Mouse (Mus musculus) spleen, adult 2 months (tissue): ENCODE measurements around the gene Olfr319. TPM values are rescaled to one million over a fixed set of nuclear protein-coding genes. Genes with fewer than 3 reads are reported as not detected.
"Not testable (repeated sequence)": the region's sequence is repeated elsewhere in the genome, so short reads cannot be mapped to it uniquely, and the experiment has no call there.

Experiments used
- DNase-seq, 2 experiments: peaks; one replicate each; pipeline versions ENCODE4 v3.0.0 to v3.0.0-alpha.2; 2012 to 2021; ENCODE audit warnings: low spot score in 2 of 2, low read depth in 1 of 2
- H3K27ac ChIP-seq: fragments of 200-500 bp; 2 replicates; pipeline ENCODE4 v1.5.1; 2012; ENCODE audit warnings: low read length, inconsistent platforms; ENCODE audit not compliant: insufficient read depth
- H3K27me3 ChIP-seq: fragments of 200-500 bp; 2 replicates; pipeline ENCODE4 v1.6.1; 2012; ENCODE audit warnings: mild to moderate bottlenecking, moderate library complexity, low read length, inconsistent platforms; ENCODE audit not compliant: control insufficient read depth, insufficient read depth
- H3K36me3 ChIP-seq: fragments of 200-500 bp; 2 replicates; pipeline ENCODE4 v1.6.1; 2012; ENCODE audit warnings: mild to moderate bottlenecking, low read length, inconsistent platforms; ENCODE audit not compliant: control insufficient read depth, insufficient read depth
- H3K4me1 ChIP-seq: fragments of 200-500 bp; 2 replicates; pipeline ENCODE4 v1.6.1; 2011; ENCODE audit warnings: inconsistent platforms; ENCODE audit not compliant: control insufficient read depth, insufficient read depth, insufficient read length
- H3K4me3 ChIP-seq: fragments of 200-500 bp; 2 replicates; pipeline ENCODE4 v1.5.1; 2011; ENCODE audit warnings: mild to moderate bottlenecking, inconsistent platforms; ENCODE audit not compliant: insufficient read depth, insufficient read length; ENCODE audit errors: extremely low read depth
- CTCF ChIP-seq: fragments of 200-500 bp; IDR thresholded peaks from 2 replicates; pipeline ENCODE4 v1.5.1; 2011; ENCODE audit warnings: mild to moderate bottlenecking, inconsistent platforms; ENCODE audit not compliant: insufficient read depth, insufficient read length, insufficient replicate concordance; ENCODE audit errors: extremely low read depth
- POLR2A ChIP-seq: fragments of 200-500 bp; IDR thresholded peaks from 2 replicates; pipeline ENCODE4 v1.6.1; 2011; ENCODE audit warnings: low read depth, low read length, inconsistent platforms
- WGBS: fragments of 180-500 bp; shearing (Covaris S2); methylation state at CpG from one replicate; pipeline ENCODE4 v1.1.7; 2018; 5-methylcytosine and 5-hydroxymethylcytosine counted together
- polyA plus RNA-seq: library from polyadenylated mRNA; depleted of rRNA; stranded (reverse); fragments of >200 nt; gene quantifications from 2 replicates; pipeline ENCODE4 v1.2.3, GENCODE M21; 2012; rRNA removed

Gene Olfr319
- polyA plus RNA-seq, 1 experiment = not detected

DNA sequence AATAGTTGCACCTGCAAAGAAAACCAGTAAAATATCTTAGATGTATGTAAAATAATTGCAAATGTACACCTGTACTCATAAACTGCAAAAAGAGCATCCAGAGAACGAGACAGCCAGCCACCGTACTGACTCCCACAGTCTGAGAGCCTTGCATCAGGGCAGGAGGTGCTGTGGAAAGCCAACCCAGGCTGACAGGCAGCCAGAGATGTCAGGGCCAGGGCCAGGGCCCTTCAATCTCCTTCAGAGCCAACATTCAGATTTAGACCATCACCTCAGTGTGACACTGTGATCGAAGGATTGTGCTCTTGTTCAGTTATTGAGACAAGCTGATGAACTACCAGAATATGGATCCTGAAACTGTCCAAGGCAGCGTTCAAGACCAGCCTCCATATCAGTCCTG, 20.7 kb downstream of the Olfr319 start:
- TF ChIP-seq POLR2A (no peak), CTCF (no peak)
- no peak overlapping the region for H3K27ac ChIP-seq
- 88% methylated on average over 4 of the region's 4 CpGs for WGBS

GRCm38 (mm10) chr11:58723914-58724313, 25.0 kb downstream of the Olfr319 start, which contains the start of gene Olfr318:
TSS of gene Olfr318 (minus strand) at chr11:58724014.
- DNase-seq = no peak
- Histone ChIP-seq H3K27ac (no peak within 1 kb of the TSS), H3K36me3 (no peaks in the 10 kb centered on the region), H3K4me1 (no peaks in the 10 kb centered on the region), H3K27me3 (no peaks in the 10 kb centered on the region), H3K4me3 (no peak within 1 kb of the TSS)
- no peak for TF ChIP-seq POLR2A
- TF ChIP-seq CTCF = no peak

More for the DNA sequence above, 20.7 kb downstream of the Olfr319 start:
- no peak for DNase-seq
- Histone ChIP-seq H3K4me1 (no peaks in the 10 kb centered on the region), H3K27me3 (no peaks in the 10 kb centered on the region), H3K36me3 (no peaks in the 10 kb centered on the region), H3K4me3 (no peak overlapping the region)

DNA sequence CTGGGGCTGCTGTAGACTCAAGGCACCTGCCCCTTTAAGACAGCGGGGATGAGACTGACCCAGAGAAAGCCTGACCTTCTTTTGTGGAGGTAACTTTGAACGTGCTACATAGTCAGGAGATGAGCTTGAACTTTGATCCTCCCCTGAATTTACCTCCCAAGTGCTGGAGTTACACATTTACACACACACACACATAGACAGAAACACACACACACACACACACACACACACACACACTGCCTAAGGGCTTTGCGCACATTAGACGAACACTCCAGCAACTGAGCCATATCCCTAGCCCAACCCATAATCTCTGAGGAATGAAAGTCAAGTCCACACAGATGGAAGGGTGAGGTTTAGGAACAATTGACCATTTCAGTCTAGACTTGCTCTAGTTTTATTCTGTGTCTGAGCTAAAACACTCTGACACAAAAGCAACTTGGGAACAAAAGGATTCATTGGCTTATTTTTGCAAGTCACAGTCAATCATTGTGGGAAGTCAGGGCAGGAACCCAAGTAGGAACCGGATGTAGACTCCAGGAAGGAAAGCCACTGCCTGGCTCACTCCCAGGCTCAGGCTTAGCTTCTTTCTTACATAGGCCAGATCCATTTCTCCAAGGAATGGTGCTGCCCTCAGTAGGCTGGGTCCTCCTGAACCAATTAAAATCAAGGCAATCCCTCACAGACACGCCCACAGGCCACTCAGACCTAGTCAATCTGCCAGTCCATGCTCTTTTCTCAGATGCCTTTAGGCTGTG, 29.1 kb downstream of the Olfr319 start:
- H3K4me3 ChIP-seq, H3K27me3 ChIP-seq, H3K4me1 ChIP-seq, H3K36me3 ChIP-seq, H3K27ac ChIP-seq, DNase-seq: not testable (repeated sequence)
- WGBS = 79% methylated on average over 6 of the region's 6 CpGs

GRCm38 (mm10) chr11:58733372-58733771, 34.4 kb downstream of the Olfr319 start:
- Histone ChIP-seq H3K27ac (no peak overlapping the region), H3K4me1 (no peaks in the 10 kb centered on the region), H3K4me3 (no peak overlapping the region), H3K27me3 (no peaks in the 10 kb centered on the region), H3K36me3 (no peaks in the 10 kb centered on the region)
- DNase-seq = no peak
- no peak for TF ChIP-seq CTCF
- no peak for TF ChIP-seq POLR2A
- WGBS = 56% methylated on average over 3 of the region's 3 CpGs

GRCm38 (mm10) chr11:58738792-58739262, 39.9 kb downstream of the Olfr319 start, which contains the start of gene Olfr317:
TSS of gene Olfr317 (minus strand) at chr11:58739212.
- no peak for DNase-seq

DNA sequence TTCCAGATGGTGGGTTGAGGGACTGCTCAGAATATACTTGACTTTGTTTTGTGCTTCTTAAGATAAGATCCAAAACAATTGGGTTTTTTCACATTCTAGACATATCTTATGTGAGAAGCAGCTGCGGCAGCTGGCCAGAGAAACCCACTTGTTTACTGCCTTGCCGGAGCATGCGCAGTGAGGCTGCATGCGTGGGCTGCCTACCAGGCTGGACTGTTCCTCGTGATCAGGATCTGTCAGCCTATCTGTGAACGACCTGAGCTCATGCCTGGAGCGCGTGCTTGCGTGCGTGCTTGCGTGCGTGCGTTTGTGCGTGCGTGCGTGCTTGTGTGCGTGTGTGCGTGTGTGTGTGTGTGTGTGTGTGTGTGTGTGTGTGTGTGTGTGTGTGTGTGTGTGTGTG, 52.1 kb downstream of the Olfr319 start:
- H3K4me1 ChIP-seq, H3K4me3 ChIP-seq, H3K27ac ChIP-seq, H3K36me3 ChIP-seq, DNase-seq, H3K27me3 ChIP-seq: not testable (repeated sequence)
- WGBS = 74% methylated on average over 18 of the region's 18 CpGs

More at GRCm38 (mm10) chr11:58738792-58739262, 39.9 kb downstream of the Olfr319 start, which contains the start of gene Olfr317:
- 73% methylated on average over 4 of the region's 4 CpGs for WGBS
- Histone ChIP-seq H3K27me3 (no peaks in the 10 kb centered on the region), H3K36me3 (no peaks in the 10 kb centered on the region), H3K4me1 (no peaks in the 10 kb centered on the region), H3K4me3 (no peak within 1 kb of the TSS), H3K27ac (no peak within 1 kb of the TSS)
- TF ChIP-seq POLR2A (no peak), CTCF (no peak)

DNA sequence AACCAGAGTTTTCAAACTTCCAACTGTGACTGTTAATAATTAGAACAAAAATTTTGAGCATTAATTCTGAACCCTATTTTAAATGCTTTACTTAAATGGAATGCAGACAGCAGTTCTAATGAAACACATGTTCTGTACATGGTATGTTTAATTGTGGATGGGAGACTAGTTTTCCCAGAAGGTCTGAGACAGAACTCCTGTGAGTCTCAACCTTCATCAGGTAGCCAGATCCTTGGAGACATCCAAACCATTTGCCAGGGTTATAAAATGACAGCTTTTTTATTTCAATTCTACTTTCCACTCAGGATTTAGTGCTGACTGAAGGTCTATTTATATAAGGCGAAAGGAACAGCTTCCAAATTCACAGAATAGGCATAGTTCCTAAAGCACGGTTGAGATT, 53.5 kb downstream of the Olfr319 start, which contains the start of gene Olfr316:
TSS of gene Olfr316 (plus strand) at position 301 of the 400 bp plus-strand sequence.
- TF ChIP-seq POLR2A (no peak), CTCF (no peak)
- Histone ChIP-seq H3K36me3 (no peaks in the 10 kb centered on the region), H3K27ac (no peak within 1 kb of the TSS), H3K4me3 (no peak within 1 kb of the TSS), H3K27me3 (no peaks in the 10 kb centered on the region), H3K4me1 (no peaks in the 10 kb centered on the region)
- 87% methylated on average over 2 of the region's 2 CpGs for WGBS
- no peak for DNase-seq

Other genes starting within 250 kb of the Olfr319 start
- not detected in 2 replicates for gene Lypd9, start 246.2 kb upstream of the Olfr319 start, polyA plus RNA-seq
- gene Olfr30, start 236.9 kb upstream of the Olfr319 start, polyA plus RNA-seq = not detected in 2 replicates
- not detected in 2 replicates for gene Olfr332, start 206.6 kb upstream of the Olfr319 start, polyA plus RNA-seq
- gene Olfr331, start 196.6 kb upstream of the Olfr319 start, polyA plus RNA-seq = not detected in 2 replicates
- not detected in 2 replicates for gene Olfr330, start 164.3 kb upstream of the Olfr319 start, polyA plus RNA-seq
- gene Olfr329-ps, start 152.7 kb upstream of the Olfr319 start, polyA plus RNA-seq = 0.12 TPM in 1 of 2 replicates, not detected in the other
- gene Olfr328, start 143.5 kb upstream of the Olfr319 start, polyA plus RNA-seq = 0.08 TPM in 1 of 2 replicates, not detected in the other
- not detected in 2 replicates for gene Olfr224, start 128.6 kb upstream of the Olfr319 start, polyA plus RNA-seq
- gene Olfr325, start 121.4 kb upstream of the Olfr319 start, polyA plus RNA-seq = not detected in 2 replicates
- gene Olfr324, start 104.0 kb upstream of the Olfr319 start, polyA plus RNA-seq = not detected in 2 replicates
- gene 2210407C18Rik, start 83.1 kb upstream of the Olfr319 start, polyA plus RNA-seq = not detected in 2 replicates
- not detected in 2 replicates for gene Olfr323, start 68.7 kb upstream of the Olfr319 start, polyA plus RNA-seq
- 4.6 and 8.9 TPM in 2 replicates for gene Trim58, start 58.7 kb upstream of the Olfr319 start, polyA plus RNA-seq
- 0.21 TPM in 1 of 2 replicates, not detected in the other for gene Olfr322, start 40.4 kb upstream of the Olfr319 start, polyA plus RNA-seq
- gene Olfr320, start 18.1 kb upstream of the Olfr319 start, polyA plus RNA-seq = not detected in 2 replicates
- gene Olfr318, start 24.9 kb downstream of the Olfr319 start, polyA plus RNA-seq = not detected in 2 replicates
- not detected in 2 replicates for gene Olfr317, start 40.0 kb downstream of the Olfr319 start, polyA plus RNA-seq
- gene Olfr316, start 53.6 kb downstream of the Olfr319 start, polyA plus RNA-seq = not detected in 2 replicates
- gene Olfr315, start 74.0 kb downstream of the Olfr319 start, polyA plus RNA-seq = not detected in 2 replicates
- not detected in 2 replicates for gene Olfr314, start 83.8 kb downstream of the Olfr319 start, polyA plus RNA-seq
- not detected in 2 replicates for gene Fam183b, start 102.8 kb downstream of the Olfr319 start, polyA plus RNA-seq
- not detected in 2 replicates for gene Olfr313, start 115.8 kb downstream of the Olfr319 start, polyA plus RNA-seq
- not detected in 2 replicates for gene Olfr312, start 130.1 kb downstream of the Olfr319 start, polyA plus RNA-seq
- gene Olfr311, start 140.1 kb downstream of the Olfr319 start, polyA plus RNA-seq = not detected in 2 replicates
- 2.6 and 2.9 TPM in 2 replicates for gene Gm12258, start 148.0 kb downstream of the Olfr319 start, polyA plus RNA-seq
- 1.7 and 4.0 TPM in 2 replicates for gene 2810021J22Rik, start 168.1 kb downstream of the Olfr319 start, polyA plus RNA-seq
- 1.2 and 1.3 TPM in 2 replicates for gene Zfp39, start 205.1 kb downstream of the Olfr319 start, polyA plus RNA-seq
- 14.6 and 14.9 TPM in 2 replicates for gene Btnl10, start 218.7 kb downstream of the Olfr319 start, polyA plus RNA-seq
- 157 and 230 TPM in 2 replicates for gene Rnf187, start 239.8 kb downstream of the Olfr319 start, polyA plus RNA-seq
- 13.2 and 21.2 TPM in 2 replicates for gene Hist3h2ba, start 249.8 kb downstream of the Olfr319 start, polyA plus RNA-seq